Mouse (Mus musculus) left cerebral cortex, postnatal 14 days (tissue): ENCODE results near the gene Map7d2. TPM values are rescaled to one million over a fixed set of nuclear protein-coding genes. Genes with fewer than 3 reads are reported as not detected.

ENCODE experiments used
- DNase-seq, 2 experiments: peaks; one replicate each; pipeline ENCODE4 v3.0.0; 2021 to 2022; ENCODE audit warnings: low spot score in 2 of 2, mixed read lengths in 1 of 2
- intact Hi-C: fragments of 180-260 bp; cut with DNase I; formaldehyde crosslinking; loops from one replicate; pipeline ENCODE4 v1.15.1; 2025
- total RNA-seq, 2 experiments: library from RNA; stranded (reverse); gene quantifications; 2 replicates each; pipeline ENCODE4 v1.2.3; 2021

The Map7d2 gene
- total RNA-seq, 2 experiments from 2014 or later, result 91.2 to 96.2 TPM

GRCm38 (mm10) chrX:159508331-159509036 lies 94.1 kb downstream of the Map7d2 start:
- no peak for DNase-seq
- intact Hi-C loops, result no loop called here

- intact Hi-C loops, result no loop called here
- no peak for DNase-seq
Observed at GRCm38 (mm10) chrX:159509042-159509441, 94.7 kb downstream of the Map7d2 start.

DNA sequence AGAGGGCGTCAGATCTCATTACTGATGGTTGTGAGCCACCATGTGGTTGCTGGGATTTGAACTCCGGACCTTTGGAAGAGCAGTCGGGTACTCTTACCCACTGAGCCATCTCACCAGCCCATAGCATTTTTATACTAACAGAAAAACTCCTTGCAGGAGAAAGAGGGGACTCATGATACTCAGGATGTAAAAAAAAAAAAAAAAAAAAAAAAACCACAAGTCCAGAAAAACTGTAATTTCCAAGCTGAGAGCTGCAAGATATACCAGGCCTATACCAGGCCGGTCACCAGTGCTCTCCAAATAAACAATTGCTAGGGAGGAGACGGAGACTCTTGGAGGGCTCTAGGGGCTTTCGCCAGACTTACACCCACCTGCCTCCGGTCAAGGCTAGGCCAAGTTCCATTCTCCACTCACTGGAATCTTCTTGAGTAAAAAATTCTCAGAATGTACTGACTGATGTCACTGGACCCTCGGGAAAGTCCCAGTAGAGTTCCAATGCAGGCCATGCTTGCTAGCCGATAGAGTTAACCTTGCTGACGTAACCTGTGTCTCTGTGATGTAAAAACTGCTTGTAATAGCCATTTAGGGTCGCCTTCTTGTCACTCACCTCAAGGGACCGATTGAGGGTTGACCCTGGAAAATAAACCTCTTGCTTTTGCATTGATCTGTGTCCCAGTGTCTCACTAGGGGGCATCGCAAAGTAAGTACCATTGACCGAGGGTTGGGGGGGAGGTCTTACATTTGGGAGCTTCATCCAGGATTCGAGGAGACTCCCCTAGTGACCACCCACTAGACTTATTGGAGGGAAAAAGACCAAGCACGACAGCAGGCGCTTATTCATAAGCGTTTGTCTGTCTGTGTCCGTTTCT lies 95.7 kb downstream of the Map7d2 start:
- intact Hi-C loops, result no loop called here
- no peak for DNase-seq

- intact Hi-C loops, result no loop called here
- DNase-seq, result no peak
Observed at GRCm38 (mm10) chrX:159510716-159511051, 96.3 kb downstream of the Map7d2 start.

DNA sequence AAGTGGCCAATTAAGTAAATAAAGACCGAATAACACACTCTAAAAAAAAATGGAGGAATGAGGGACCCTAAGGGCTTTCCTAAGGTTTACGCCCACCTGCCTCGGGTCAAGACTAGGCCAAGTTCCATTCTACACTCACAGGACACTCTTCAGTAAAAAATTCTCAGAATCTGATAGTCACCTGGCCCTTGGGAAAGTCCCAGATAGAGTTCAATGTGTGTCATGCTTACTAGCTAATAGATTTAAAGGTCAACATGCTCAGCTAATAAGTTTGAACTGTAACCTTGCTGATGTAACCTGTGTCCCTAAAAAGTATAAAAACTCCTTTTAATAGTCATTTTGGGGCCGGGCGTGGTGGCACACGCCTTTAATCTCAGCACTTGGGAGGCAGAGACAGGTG lies 101.2 kb downstream of the Map7d2 start:
- no peak for DNase-seq
- intact Hi-C loops, result no loop called here

DNA sequence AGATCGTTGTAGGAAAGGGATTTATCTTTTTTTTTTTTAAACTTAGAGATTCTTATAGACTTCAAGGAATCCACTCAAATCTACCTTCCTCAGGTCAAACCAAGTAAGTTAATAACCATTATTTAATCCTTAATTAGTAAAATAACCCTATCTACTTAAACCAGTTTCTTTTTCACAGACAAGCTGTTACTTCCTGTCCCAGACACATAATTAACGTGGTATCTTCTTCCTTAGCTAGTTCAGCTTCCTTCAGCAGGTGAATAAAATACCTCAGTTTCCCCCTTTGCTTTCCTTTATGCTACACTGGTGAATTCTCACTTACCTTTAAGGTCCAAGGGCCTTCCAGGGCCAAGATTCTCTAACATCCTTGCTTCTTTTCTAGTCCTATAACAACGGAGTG lies 107.4 kb downstream of the Map7d2 start:
- DNase-seq, result no peak
- intact Hi-C loops, result no loop called here

GRCm38 (mm10) chrX:159522651-159523050 lies 108.3 kb downstream of the Map7d2 start:
- no peak for DNase-seq
- intact Hi-C loops, result no loop called here

- no peak for DNase-seq
- intact Hi-C loops, result no loop called here
Observed at GRCm38 (mm10) chrX:159526388-159526787, 112.0 kb downstream of the Map7d2 start, which contains the start of gene Bclaf3. TSS of gene Bclaf3 (plus strand) at chrX:159526688.

DNA sequence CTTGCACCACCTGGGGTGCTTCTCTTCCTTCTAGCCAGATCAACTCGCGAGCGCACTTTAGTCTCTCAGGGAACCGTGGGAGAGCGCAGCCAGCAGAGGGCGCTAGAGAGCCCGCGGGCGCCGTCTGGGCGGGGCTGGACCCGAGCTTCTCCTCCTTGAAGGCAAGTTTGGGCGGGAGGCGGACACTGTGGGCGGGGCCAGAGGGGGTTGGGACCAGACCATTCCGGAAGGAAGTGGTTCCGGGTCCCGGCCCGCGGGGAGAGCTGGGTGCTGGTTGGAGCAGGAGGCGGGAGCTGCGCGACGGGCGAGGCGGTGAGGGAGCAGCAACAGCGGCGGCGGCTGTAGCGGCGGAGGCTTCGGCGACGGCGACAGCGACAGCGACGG lies 118.0 kb downstream of the Map7d2 start:
- peak; percentile 93 to 96 for DNase-seq
- intact Hi-C loops, result loop anchor here (5.0 kb wide), 1 partner anchor 430 kb away; no protein-coding TSS in a partner anchor

DNA sequence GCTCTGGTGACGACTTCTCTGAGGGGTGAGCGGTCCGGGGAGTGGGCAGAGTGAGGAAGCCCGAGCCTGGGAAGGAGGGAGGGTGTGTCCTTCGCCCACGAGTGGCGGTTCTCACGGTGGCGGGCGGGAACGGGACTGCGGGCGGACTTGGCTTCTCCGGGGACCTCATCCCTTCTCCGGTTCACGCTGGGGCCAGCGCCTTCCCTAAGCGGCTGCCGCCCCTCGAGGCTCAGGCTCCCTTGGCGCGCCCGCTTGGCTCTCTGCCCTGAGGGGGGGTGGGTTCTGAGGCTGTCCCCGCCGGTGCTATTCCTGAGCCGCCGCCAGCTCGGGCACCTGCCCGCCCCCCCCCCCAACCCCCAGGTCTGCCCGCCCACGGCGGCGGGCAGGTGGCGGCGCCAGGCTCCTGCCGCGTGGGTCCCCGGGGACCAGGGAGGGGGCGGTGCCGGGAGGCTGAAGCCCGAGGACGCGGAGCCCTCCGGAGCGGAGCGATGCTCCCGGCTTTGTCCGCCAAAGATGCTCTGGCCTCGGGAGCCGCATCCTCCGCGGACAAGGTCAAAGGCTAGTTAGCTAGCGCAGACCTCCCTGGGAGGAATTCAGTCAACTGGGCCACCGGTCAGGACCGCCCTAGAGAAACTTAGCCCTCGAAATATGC lies 118.6 kb downstream of the Map7d2 start:
- DNase-seq, result no peak

DNA sequence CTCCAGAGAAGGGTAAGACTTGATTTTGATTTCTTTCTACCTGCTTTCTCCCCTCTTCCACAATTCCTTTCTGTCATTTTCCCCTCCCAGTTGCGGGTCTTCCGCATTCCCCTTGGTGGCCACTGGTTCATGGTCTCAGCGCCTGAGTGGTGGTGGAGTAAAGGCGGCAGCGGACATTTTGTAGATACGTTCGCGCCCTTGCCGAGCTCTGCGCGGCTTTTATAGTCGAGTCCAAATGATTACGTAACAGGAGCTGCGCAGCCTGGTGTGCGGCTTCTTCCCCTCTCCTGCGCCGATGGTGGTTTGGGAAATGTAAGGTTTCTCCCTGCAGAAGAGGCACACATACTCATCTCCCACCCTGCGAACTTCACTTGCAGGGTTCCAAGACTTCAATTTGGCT lies 127.6 kb downstream of the Map7d2 start:
- intact Hi-C loops, result no loop called here
- DNase-seq, result no peak

More for the DNA sequence above, 118.6 kb downstream of the Map7d2 start:
- intact Hi-C loops, result loop anchor here (5.0 kb wide), 1 partner anchor 429 kb away; no protein-coding TSS in a partner anchor

DNA sequence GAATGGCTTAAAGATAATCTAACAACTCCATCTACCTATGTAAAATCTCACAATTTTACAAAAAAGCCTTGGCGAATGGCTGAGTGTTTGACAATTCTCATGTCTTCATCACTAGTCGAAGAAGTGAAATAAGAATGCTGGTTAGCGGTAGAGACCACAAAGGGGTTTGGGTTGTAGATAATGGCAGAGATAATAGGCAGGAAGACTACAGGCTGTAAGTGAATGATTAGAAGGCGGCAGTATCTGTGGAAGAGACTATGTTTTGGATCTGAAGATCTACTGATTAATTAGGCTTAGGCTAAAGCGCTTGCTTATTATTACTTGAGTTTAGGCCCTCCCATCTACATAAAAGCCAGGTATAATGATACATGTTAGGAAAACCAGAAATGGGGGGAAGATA lies 132.7 kb downstream of the Map7d2 start:
- intact Hi-C loops, result no loop called here
- DNase-seq, result no peak

Other genes with a start within 250 kb of the Map7d2 start
- gene Rps6ka3, start 204.3 kb upstream of the Map7d2 start, total RNA-seq, result 10 to 100 TPM; 49.3 to 49.9 TPM
- gene Eif1ax, start 42.4 kb upstream of the Map7d2 start, total RNA-seq, result 100 to 1,000 TPM; 153 to 165 TPM
- 1 to 10 TPM; 9.6 to 10.0 TPM for gene Bclaf3, start 112.1 kb downstream of the Map7d2 start, total RNA-seq
- gene Sh3kbp1, start 212.7 kb downstream of the Map7d2 start, total RNA-seq, result 10 to 100 TPM; 49.4 to 59.4 TPM